Mouse (Mus musculus): ENCODE results near the gene Dop1b. TPM values are rescaled to one million over a fixed set of nuclear protein-coding genes. Genes with fewer than 3 reads are reported as not detected.

Dop1b gene
- polyA plus RNA-seq, 1 experiment from 2014 or later: 28.1 TPM

DNA sequence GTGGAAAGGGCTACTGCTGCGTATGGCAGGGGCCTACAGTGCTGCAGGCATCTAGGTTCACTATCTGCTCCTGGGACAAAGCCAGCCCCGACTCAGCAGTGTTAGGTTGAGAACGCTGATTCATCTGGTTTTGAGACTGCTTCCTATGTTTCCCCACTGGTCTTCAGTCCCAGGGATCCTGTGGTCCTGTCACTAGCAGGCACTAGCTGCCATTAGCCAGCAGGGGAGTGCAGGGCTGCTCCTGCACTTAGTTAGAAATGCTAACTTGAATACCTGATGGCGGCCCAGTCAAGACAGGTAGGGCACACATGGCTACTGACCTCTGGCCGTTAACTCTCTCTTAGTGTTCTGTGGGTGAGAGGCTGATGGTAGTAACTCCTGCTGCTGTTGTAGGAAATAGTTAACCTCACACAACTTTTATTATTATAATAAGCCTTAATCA lies 32.4 kb downstream of the Dop1b start:
- Histone ChIP-seq H3K9ac (no peak overlapping the region), H3K9me3 (no peaks in the 10 kb centered on the region), H3K4me3 (no peak overlapping the region), H3K36me3 (peaks cover 62% of the 10 kb centered on the region), H3K27me3 (no peaks in the 10 kb centered on the region), H3K27ac (replicated peaks) (no peak overlapping the region), H3K4me2 (no peak overlapping the region), H3K4me1 (replicated peaks) (no peaks in the 10 kb centered on the region)
- 65% methylated on average over 5 of the region's 5 CpGs for WGBS
- ATAC-seq (ENCODE audit: low read depth): no peak

DNA sequence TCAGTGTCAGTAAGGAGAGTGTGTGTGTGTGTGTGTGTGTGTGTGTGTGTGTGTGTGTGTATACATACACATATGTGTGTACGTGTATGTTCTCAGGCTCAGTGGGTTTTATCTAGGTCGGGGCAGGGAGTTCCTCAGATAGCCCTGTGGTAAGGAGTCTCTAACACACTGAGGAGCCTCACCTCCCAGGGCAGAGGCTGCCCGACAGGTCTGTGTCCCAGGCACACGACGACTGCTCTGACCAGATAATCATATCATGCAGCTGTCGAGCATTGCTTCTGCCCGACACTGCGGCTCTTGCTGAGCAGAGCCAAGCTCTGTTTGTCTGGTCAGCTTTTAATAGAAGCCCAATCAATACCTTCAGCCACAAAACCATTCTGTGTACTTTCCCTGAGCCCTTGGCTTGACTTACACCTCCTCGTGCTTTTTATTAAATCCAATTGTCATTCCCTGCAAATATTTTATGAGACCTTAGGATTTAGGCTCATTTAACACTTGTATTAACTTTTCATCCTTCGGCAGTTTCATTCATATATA lies 33.2 kb downstream of the Dop1b start:
- 92% methylated on average over 10 of the region's 10 CpGs for WGBS
- no peaks in the 10 kb centered on the region for H3K27me3 ChIP-seq
- no peak overlapping the region for H3K27ac ChIP-seq (replicated peaks)
- no peak overlapping the region for H3K4me3 ChIP-seq
- no peak for ATAC-seq (ENCODE audit: low read depth)
- H3K36me3 ChIP-seq: peaks cover 61% of the 10 kb centered on the region
- H3K4me2 ChIP-seq: no peak overlapping the region
- H3K4me1 ChIP-seq (replicated peaks): no peaks in the 10 kb centered on the region
- H3K9ac ChIP-seq: no peak overlapping the region
- H3K9me3 ChIP-seq: no peaks in the 10 kb centered on the region

DNA sequence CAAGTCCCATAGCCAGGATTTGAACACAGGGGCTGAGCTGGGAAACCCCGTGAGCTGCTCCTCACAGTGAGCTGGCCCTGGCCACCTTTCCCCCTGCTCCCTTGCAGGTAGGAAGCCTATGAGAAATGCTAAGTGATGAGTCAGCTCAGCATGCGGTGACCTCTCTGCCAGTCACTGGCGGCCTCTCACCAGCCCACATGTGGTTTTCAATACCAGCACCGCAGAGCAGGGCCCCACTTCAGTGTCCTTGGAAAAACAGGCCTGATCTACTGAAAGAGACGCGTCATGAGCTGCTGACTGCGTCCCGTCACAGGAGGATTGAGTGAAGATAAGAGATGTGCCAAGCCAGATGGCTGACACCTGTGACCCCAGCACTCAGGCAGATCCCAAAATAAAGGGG lies 34.7 kb downstream of the Dop1b start:
- H3K9ac ChIP-seq: no peak overlapping the region
- H3K36me3 ChIP-seq: peaks cover 53% of the 10 kb centered on the region
- H3K4me1 ChIP-seq (replicated peaks): no peaks in the 10 kb centered on the region
- no peaks in the 10 kb centered on the region for H3K27me3 ChIP-seq
- no peak for ATAC-seq (ENCODE audit: low read depth)
- WGBS: 79% methylated on average over 8 of the region's 8 CpGs
- no peaks in the 10 kb centered on the region for H3K9me3 ChIP-seq
- no peak overlapping the region for H3K4me2 ChIP-seq
- H3K4me3 ChIP-seq: no peak overlapping the region
- H3K27ac ChIP-seq (replicated peaks): no peak overlapping the region

DNA sequence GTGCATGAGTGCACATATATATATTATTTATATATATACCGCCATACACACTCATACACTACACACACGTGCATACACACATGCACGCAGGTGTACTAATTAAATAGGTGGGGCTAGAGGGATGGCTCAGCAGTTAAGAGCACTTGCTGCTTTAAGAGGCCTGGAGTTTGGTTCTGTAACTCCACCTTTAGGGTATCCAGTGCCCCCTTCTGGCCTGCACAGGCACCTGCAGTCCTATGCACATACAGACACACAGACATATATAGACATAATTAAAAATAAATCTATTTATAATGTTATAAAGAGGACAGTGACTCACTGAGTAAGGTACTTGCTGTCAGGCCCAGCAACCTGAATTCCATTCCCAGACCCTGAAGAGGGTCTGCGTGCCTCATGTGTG lies 35.3 kb downstream of the Dop1b start:
- H3K27ac ChIP-seq (replicated peaks): no peak overlapping the region
- H3K9me3 ChIP-seq: no peaks in the 10 kb centered on the region
- no peak for ATAC-seq (ENCODE audit: low read depth)
- H3K27me3 ChIP-seq: no peaks in the 10 kb centered on the region
- WGBS: 97% methylated on average over 4 of the region's 4 CpGs
- no peaks in the 10 kb centered on the region for H3K4me1 ChIP-seq (replicated peaks)
- H3K4me3 ChIP-seq: no peak overlapping the region
- H3K36me3 ChIP-seq: peaks cover 50% of the 10 kb centered on the region
- H3K9ac ChIP-seq: no peak overlapping the region
- no peak overlapping the region for H3K4me2 ChIP-seq

DNA sequence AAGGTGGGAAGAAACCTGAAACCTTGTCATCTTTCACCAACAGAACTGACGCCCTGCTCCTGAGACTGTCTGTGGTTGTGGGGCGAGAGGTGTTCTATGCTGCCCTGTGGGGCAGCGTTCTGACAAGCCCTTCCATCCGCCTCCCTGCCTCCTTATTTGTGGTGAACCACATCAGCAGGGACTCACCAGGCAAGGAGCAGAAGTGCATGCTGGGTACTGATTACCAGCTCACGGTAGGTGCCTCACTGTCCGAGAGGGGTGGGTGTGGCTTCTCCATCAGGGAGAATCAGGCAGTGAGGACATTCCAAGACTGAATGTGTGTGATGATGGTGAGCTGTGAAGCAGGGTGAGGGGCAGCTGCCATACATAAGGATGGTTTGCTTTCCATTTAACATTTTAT lies 35.7 kb downstream of the Dop1b start:
- H3K4me2 ChIP-seq: no peak overlapping the region
- H3K27ac ChIP-seq (replicated peaks): no peak overlapping the region
- no peak for ATAC-seq (ENCODE audit: low read depth)
- H3K36me3 ChIP-seq: peaks cover 47% of the 10 kb centered on the region
- H3K4me3 ChIP-seq: no peak overlapping the region
- no peaks in the 10 kb centered on the region for H3K27me3 ChIP-seq
- no peaks in the 10 kb centered on the region for H3K9me3 ChIP-seq
- H3K4me1 ChIP-seq (replicated peaks): no peaks in the 10 kb centered on the region
- no peak overlapping the region for H3K9ac ChIP-seq
- 72% methylated on average over 6 of the region's 6 CpGs for WGBS

DNA sequence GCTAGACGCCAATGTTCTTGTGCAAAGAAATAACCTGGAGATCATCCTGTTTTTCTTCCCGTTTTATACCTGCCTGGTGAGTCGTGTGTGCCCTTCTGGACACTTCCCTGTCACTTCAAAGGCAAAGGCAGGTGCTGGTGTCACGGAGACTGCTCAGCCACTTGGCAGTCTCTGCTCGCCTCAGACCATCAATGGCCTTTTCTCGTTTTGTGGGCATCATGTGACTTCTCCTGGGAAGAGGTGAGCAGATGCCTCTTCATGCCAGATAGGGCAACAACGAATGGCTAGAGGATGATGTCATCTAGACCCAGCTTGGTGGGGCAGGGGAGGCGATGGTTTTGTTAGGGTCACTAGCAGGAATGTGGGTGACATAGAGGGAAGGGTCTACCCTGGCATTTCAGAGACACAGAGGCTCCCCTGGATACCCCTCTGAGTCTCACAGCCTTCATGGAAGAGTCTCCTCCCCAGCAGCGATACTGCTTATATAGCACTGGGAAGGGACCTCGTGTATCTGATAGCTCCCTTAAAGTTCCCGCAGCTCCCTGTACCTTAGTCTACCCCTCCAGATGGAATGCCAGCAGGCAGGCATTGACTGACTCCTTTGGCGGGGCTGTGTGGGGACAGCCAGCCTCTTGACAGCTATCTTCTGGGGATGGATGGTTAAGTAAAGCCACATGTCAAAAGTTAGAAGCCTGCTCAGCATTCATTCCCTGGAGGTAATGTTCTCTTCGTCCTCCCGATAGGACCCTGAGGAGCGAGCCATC lies 37.6 kb downstream of the Dop1b start:
- 82% methylated on average over 15 of the region's 15 CpGs for WGBS
- H3K36me3 ChIP-seq: peaks cover 54% of the 10 kb centered on the region

DNA sequence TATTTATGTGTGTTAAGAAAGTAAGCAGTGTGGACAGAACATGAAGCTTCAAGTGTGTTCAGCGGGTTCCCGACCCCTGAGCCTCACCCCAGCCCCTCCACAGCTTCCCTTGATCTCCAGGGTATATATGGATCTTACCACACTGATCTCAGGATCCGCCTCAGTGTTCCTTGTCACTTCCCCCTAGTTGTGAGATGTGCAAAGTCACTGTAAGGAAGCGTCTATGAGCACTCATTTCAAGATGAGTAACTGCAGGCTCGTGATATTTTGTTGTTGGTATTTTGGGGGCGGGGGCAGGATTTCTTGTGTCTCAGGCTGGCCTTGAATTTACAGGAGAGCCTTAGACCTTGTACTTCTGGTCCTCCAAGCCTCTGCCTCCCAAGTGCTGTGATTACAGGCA lies 38.8 kb downstream of the Dop1b start:
- Histone ChIP-seq H3K27ac (replicated peaks) (no peak overlapping the region), H3K4me1 (replicated peaks) (no peaks in the 10 kb centered on the region), H3K4me2 (no peak overlapping the region), H3K9ac (no peak overlapping the region), H3K27me3 (no peaks in the 10 kb centered on the region), H3K4me3 (no peak overlapping the region), H3K36me3 (peaks cover 65% of the 10 kb centered on the region), H3K9me3 (no peaks in the 10 kb centered on the region)
- no peak for ATAC-seq (ENCODE audit: low read depth)
- WGBS: 83% methylated on average over 6 of the region's 6 CpGs

More for the DNA sequence above, 37.6 kb downstream of the Dop1b start:
- H3K27me3 ChIP-seq: no peaks in the 10 kb centered on the region
- H3K4me2 ChIP-seq: no peak overlapping the region
- no peak overlapping the region for H3K9ac ChIP-seq
- no peak overlapping the region for H3K4me3 ChIP-seq
- no peak overlapping the region for H3K27ac ChIP-seq (replicated peaks)
- ATAC-seq (ENCODE audit: low read depth): no peak
- no peaks in the 10 kb centered on the region for H3K4me1 ChIP-seq (replicated peaks)
- no peaks in the 10 kb centered on the region for H3K9me3 ChIP-seq

DNA sequence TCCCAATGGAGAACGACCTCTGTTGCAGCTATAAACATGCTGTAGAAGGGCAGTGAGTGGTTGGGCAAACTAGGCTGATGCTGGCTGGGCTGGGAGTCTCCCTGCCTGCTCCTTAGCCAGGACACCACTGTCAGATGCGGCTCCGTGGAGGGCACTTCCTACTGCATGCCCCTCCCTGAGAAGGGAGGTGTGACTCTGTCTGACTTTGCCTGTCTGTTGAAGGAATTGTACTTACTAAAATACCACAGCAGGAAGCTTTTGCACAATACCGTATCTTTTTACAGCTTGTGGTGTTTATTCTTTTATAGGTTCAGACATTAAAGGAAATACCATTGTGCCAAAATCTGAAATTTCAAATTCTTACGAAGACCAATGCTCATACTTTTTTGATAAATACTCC lies 40.1 kb downstream of the Dop1b start:
- no peak overlapping the region for H3K9ac ChIP-seq
- H3K9me3 ChIP-seq: no peaks in the 10 kb centered on the region
- H3K4me3 ChIP-seq: no peak overlapping the region
- no peak for ATAC-seq (ENCODE audit: low read depth)
- no peak overlapping the region for H3K27ac ChIP-seq (replicated peaks)
- no peaks in the 10 kb centered on the region for H3K27me3 ChIP-seq
- WGBS: 53% methylated on average over 5 of the region's 5 CpGs
- no peak overlapping the region for H3K4me2 ChIP-seq
- H3K4me1 ChIP-seq (replicated peaks): no peaks in the 10 kb centered on the region
- peaks cover 75% of the 10 kb centered on the region for H3K36me3 ChIP-seq

DNA sequence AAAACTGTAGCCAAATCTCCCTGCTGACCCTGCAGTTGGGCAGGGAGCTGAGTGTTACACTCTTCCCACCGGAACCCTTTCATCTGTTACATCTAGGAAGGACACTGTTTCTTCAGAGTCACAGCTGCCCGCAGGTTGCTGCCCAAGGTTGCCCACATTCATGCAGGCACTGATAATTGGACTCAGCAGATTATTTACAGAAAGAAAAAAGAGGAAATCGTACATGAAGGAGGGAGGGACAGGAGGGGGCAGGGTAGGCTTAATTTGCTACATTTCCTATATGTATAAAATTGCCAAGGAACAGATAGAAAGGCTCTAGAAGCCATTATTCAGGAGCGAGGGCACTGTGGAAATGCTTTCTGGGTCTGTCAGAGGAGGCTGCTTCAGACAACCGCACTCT lies 44.9 kb downstream of the Dop1b start:
- peaks cover 88% of the 10 kb centered on the region for H3K36me3 ChIP-seq
- 90% methylated on average over 5 of the region's 5 CpGs for WGBS
- no peaks in the 10 kb centered on the region for H3K9me3 ChIP-seq
- H3K4me2 ChIP-seq: no peak overlapping the region
- H3K27ac ChIP-seq (replicated peaks): no peak overlapping the region
- no peak overlapping the region for H3K4me3 ChIP-seq
- no peak for ATAC-seq (ENCODE audit: low read depth)
- H3K27me3 ChIP-seq: no peaks in the 10 kb centered on the region
- no peak overlapping the region for H3K9ac ChIP-seq
- H3K4me1 ChIP-seq (replicated peaks): no peaks in the 10 kb centered on the region

DNA sequence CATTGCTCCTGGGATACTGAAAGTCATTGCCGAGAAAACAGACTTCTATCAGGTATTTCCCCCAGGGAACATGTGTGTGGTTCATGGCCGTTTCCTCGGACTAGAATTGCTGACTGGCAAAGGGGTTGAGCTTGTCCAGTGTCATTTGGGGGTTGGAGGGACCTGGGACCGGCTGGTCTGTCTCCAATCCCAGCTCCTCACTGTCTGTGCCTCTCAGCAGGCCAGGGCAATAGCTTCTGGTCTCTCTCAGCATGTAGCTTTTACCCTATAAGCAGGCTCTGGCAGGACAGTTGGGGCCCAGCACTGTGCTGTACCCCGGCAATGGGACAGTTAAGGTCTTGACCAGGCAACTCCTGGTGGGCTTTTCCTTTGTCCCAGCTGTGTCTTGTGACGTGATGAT lies 51.7 kb downstream of the Dop1b start:
- 66% methylated on average over 6 of the region's 6 CpGs for WGBS
- H3K4me1 ChIP-seq (replicated peaks): no peaks in the 10 kb centered on the region
- H3K36me3 ChIP-seq: peaks cover 88% of the 10 kb centered on the region

DNA sequence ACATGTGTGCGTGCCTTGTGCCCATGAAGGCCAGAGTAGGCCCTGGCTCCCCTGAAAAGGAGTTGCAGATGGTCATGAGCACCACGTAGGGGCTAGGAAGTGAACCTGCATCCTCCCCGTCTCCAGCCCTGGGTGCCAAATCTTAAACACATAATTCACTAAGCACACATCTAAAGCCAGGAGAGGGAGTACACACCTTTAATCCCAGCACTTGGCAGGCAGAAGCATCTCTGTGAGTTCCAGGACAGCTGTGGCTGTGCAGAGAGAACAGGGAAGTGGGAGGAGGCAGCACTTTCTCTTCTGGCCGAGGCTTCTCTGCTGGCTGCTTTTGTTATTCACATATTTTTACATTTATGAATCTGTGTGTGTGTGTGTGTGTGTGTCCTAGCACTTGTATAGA lies 52.9 kb downstream of the Dop1b start:
- no peaks in the 10 kb centered on the region for H3K27me3 ChIP-seq
- no peak overlapping the region for H3K4me2 ChIP-seq
- H3K4me3 ChIP-seq: no peak overlapping the region
- 79% methylated on average over 4 of the region's 4 CpGs for WGBS
- no peak overlapping the region for H3K9ac ChIP-seq
- no peaks in the 10 kb centered on the region for H3K9me3 ChIP-seq
- peaks cover 87% of the 10 kb centered on the region for H3K36me3 ChIP-seq
- no peak for ATAC-seq (ENCODE audit: low read depth)
- H3K27ac ChIP-seq (replicated peaks): no peak overlapping the region
- H3K4me1 ChIP-seq (replicated peaks): no peaks in the 10 kb centered on the region

More for the DNA sequence above, 51.7 kb downstream of the Dop1b start:
- H3K9ac ChIP-seq: no peak overlapping the region
- no peak for ATAC-seq (ENCODE audit: low read depth)
- H3K27ac ChIP-seq (replicated peaks): no peak overlapping the region
- H3K4me3 ChIP-seq: no peak overlapping the region
- no peaks in the 10 kb centered on the region for H3K27me3 ChIP-seq
- no peaks in the 10 kb centered on the region for H3K9me3 ChIP-seq
- no peak overlapping the region for H3K4me2 ChIP-seq

DNA sequence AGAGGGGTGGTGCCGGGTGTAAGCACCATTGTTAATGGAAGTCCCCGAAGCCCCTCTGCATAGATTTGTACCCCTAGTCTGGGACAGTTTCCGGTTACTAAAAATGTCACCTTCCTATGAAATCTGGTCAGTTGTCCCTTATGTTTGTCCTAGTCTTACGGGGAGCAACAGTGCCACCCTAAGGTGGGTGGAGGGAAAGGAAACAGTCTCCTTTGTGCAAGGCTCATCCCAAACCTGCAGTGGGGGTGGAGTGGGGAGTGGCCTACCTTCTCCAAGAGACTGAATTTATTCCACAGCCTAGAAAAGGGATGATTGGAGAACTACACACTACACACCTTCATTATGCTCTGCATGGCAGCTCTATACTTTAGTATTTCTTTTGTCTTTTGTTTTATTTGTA lies 55.3 kb downstream of the Dop1b start:
- peaks cover 87% of the 10 kb centered on the region for H3K36me3 ChIP-seq
- H3K9ac ChIP-seq: no peak overlapping the region
- no peak overlapping the region for H3K27ac ChIP-seq (replicated peaks)
- ATAC-seq (ENCODE audit: low read depth): no peak
- no peaks in the 10 kb centered on the region for H3K9me3 ChIP-seq
- H3K4me3 ChIP-seq: no peak overlapping the region
- no peaks in the 10 kb centered on the region for H3K27me3 ChIP-seq
- no peak overlapping the region for H3K4me2 ChIP-seq
- H3K4me1 ChIP-seq (replicated peaks): no peaks in the 10 kb centered on the region
- 49% methylated on average over 4 of the region's 4 CpGs for WGBS

DNA sequence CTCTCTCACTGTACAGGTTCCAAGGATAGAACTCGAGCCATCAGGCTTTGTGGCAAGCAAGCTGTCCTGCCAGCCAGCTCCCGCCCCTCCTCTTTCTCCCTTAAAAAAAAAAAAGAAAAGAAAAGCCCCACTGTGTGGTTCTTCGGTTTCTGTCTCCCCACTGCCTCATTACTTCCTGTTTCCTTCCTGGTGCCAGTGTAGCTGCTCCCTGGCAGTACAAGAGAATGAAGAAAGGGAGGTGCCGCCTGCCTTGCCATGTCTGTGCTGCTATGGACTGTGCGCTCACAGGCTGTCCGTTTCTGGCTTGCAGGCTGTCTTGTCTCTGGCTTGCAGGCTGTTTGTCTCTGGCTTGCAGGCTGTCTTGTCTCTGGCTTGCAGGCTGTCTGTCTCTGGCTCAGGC lies 55.8 kb downstream of the Dop1b start:
- Histone ChIP-seq H3K4me1 (replicated peaks) (no peaks in the 10 kb centered on the region), H3K27me3 (no peaks in the 10 kb centered on the region), H3K4me2 (no peak overlapping the region), H3K9me3 (no peaks in the 10 kb centered on the region), H3K4me3 (no peak overlapping the region), H3K36me3 (peaks cover 81% of the 10 kb centered on the region), H3K9ac (no peak overlapping the region), H3K27ac (replicated peaks) (no peak overlapping the region)
- WGBS: 68% methylated on average over 6 of the region's 6 CpGs
- ATAC-seq (ENCODE audit: low read depth): no peak

Data from neural tube, embryonic 13.5 days (tissue).